Mouse (Mus musculus): ENCODE data around the gene Morc1.
A peak's percentile ranks its signal among the peaks of the same experiment; 100 is the strongest.

The Morc1 gene

DNA sequence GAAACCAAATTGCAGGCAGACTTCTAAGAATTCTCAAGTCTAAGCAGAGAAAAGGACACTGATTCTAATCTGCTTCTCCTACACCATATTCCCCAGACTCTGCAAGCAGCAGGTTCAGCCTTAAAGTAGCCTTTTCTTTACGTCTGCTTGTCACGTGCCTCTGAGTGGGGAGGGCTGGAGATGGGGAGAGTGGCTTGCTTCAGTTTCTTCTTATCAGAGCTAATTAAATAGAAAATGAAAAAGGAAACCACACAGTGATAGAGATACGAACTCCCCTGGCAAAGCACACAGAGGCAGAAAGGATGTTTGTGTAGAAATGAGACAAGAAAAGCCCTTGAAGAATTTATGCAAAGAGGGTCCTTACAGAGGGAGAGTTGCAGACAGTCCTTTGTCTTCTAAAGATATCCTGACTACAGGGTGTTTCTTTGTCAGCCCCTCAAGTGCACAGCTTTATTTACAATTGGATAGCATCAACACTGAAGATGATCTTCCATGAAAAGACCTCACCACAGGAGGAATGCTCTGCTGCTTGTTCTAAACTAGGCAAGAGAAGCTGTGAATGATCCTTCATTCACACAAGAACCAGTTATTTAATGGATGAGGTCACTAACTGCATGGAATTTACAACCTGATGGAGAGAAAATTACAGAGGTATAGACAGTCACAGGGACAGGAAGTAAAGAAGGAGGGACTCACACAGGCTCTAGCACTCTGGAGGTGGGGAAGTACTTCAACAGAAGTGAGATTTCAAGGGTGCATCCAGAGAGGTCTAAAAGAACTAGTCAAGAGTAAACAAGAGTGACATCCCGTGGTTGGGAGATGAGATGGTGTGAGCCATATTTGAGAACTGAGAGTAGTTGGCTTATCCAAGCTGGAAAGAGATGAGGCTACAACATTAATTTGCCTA is 44.1 kb downstream of the Morc1 start:
- DNase-seq (ENCODE audit: low read depth, low spot score): no peak

DNA sequence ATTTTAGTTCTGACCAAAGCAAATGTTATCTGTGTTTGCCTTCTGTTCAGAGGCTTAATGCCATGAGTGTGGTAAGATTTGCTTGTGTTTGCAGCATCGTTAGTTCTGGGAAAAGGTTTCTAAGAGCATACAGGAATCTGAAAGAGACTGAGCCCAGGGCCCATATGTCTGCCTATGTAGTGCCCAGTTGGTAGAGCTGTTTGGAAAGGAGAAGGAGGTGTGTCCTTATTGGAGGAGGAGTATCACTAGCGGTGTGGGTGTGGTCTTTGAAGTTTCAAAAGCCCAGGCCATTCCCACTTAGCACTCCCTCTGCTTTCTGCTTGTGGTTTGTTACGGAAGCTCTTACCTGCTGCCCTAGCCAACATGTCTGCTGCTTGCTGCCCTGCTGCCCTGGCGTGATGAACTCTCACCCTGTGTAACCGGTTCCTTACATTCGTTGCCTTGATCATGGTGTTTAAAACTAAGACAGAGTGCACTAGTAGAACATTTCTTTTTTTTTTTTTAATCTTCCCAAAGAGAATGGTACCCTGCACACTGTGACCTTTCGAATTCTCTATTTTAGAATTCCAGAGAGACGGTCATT is 48.3 kb downstream of the Morc1 start:
- DNase-seq (ENCODE audit: low read depth, low spot score): no peak

GRCm38 (mm10) chr16:48516776-48517499 is 85.9 kb downstream of the Morc1 start:
- no peak for DNase-seq (ENCODE audit: low read depth, low spot score)

- DNase-seq (ENCODE audit: low read depth, low spot score): no peak
Measured at GRCm38 (mm10) chr16:48519569-48519968, 88.5 kb downstream of the Morc1 start.

DNA sequence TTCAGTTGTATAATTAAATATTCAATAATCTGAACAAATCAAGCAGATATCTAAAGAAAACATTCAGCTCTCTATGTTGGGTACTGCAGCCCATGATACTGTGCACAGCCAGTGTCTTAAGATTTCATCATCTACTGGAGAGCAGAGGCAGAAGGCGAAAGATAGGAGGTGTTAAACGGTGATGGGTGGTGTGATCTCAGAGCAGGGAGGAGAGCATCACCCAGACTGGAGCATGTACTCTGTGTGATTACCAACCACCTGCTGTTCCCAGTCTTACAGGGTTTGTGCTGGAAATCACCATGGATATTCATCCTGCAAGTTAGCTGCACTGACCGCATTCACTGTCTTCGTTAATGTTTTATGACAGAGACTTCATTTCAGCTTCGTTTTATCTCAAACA is 106.1 kb downstream of the Morc1 start:
- DNase-seq (ENCODE audit: low read depth, low spot score): no peak

DNA sequence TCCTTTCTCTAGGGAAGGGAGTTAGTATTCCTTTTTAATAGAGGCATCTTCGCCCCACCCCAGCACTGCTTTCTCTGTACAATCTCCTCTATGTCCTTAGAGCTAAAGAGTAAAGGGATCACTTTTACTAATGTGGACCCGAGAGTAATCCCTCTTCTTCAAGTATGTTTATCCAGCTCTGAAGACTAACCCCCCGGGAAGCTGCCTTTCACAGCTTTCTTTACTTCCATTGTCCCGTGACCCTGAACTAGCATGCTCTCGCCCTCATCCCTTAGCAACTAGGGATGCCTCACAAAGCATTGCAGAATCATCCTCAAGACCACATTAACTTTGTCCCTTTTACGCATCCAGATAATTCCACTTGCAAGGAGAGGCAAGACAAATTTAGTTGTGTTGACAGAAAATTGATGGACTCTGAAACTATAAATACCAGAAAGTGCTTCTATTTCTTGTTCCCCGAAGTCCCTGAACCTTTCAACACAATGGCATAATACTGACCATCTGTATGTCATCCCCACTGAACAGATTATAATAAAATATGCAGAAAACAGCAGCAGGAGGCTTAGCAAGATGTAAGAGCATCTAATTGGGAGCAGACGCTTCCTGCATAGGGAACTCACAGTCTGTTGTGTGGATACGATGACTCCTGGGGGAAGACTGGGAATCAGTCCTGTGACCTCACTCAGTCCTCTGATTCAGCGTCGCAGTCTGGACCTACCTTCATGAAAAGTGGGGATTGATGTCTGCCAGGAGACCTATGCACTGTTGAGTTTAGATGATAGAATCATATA is 131.4 kb downstream of the Morc1 start:
- no peak for DNase-seq (ENCODE audit: low read depth, low spot score)

DNA sequence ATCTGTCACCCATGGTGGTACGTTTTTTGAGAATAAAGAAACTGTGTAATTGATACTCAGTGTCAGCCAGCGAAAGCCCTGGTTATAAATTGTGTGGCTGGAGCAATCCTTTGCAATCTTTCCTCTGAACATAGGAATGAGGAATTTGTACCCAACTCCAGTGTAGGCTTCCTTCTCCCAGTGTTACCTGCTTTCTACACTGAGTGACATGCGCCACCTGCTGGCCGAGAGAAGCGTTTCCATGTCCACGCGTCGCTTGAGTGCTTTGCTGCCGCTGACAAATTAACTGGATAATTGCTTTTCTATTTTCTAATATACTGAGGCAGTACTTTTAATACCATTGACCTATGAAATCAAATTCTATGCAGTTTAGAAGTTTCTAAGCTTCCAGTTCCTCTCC is 139.3 kb downstream of the Morc1 start:
- DNase-seq (ENCODE audit: low read depth, low spot score): peak; percentile 39

DNA sequence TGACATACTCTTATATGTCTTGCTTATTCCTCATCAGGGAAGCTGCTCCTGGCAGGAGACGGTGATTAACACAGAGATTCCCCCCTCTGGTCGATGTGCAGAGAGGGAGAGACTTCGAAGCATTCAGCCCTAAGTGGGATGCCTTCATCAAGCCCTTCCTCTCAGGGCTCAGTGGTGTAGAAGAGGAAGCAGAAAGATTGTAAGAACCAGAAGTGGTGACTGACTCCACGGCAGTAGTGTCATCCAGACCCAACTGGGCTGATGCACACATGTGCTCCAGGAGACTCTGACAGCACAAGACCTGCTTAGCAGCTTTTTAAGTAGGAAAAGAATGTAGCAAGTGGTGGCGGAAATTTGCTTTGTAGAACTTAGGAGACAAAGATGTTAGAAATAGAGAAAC is 143.0 kb downstream of the Morc1 start:
- DNase-seq (ENCODE audit: low read depth, low spot score): no peak

DNA sequence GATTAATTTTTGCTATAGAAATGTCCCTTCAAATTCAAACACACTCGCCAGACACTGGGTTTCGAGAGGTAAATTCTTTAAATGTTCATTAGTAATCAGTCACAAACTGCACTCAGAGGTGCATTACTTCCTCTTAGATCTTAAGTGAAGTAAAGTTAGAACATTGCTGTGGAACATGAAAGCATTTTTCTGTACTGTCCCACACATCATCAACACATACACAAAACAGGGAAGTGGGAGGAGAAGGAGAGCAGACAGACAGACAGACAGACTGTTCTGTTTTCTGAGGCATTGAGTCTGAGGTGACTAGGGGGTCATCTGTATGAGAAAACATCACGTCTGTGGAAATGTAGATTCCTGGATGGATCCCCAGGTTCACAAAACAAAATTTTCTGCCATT is 143.5 kb downstream of the Morc1 start:
- DNase-seq (ENCODE audit: low read depth, low spot score): no peak

DNA sequence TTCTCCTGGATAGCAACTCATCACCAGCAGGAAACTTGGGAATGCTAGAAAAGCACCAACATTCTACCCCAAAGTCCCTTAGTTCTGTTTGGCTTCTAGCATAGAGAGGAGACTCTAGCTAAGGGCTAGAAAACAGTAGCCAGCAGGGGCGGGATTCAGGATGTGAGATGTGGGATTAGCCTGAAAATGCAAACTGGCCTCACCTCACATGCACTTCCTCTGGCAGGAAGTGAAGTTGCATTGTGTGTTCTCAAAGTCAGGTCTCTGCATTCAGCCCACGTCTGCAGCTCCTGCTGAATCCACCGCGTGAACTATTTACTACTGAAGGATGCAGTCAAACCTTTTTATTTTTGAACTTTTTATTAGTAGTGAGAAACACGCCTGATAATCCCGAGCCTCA is 154.3 kb downstream of the Morc1 start:
- DNase-seq (ENCODE audit: low read depth, low spot score): no peak

GRCm38 (mm10) chr16:48594457-48594856 is 163.4 kb downstream of the Morc1 start:
- no peak for DNase-seq (ENCODE audit: low read depth, low spot score)

GRCm38 (mm10) chr16:48595216-48595615 is 164.2 kb downstream of the Morc1 start:
- DNase-seq (ENCODE audit: low read depth, low spot score): no peak

DNA sequence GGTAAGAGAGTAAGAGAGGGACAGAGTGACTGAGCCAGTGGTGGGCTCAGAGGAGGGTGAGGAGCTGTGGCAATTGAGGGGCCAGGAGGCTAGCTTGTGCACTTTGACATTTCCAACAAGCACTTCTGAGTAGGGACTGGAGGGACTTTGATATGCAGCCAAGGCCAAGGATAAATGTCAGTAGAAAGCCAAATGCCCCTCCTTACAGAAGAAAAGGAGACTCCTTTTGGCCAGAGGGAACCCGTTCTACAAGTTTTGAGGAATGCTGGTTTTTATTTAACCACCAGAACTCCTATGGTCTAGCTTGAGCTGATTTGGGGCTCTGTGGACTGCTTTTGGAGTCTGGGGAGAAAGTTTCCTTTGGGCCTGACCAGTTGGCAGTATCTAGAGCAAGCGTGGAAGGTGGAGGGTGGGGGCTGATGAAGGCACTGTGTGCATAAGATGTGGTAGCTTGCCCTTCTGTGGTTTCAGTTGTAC is 172.7 kb downstream of the Morc1 start:
- no peak for DNase-seq (ENCODE audit: low read depth, low spot score)

- peak; percentile 3 for DNase-seq (ENCODE audit: low read depth, low spot score)
Measured at GRCm38 (mm10) chr16:48606476-48607038, 175.5 kb downstream of the Morc1 start.

DNA sequence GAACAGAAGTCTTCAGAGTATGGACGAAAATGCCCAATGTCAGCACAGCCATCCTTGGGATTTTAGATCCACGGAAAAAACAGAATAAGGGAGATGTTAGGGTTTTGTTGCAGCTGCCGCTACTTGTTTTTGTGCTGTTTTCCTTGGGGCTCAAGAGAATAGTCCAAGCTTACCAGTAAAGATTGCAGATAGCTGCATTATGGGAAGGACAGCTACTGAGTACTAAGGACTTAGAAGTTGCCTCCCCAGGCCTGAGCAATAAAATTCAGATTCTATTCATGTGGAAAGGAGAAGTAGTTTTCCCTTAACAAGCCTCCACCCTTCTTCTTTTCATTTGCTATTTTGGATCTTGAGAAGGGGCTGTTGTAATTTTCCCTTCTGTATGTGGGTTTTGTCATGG is 177.2 kb downstream of the Morc1 start:
- no peak for DNase-seq (ENCODE audit: low read depth, low spot score)

GRCm38 (mm10) chr16:48610866-48611265 is 179.8 kb downstream of the Morc1 start:
- no peak for DNase-seq (ENCODE audit: low read depth, low spot score)

GRCm38 (mm10) chr16:48611436-48611835 is 180.4 kb downstream of the Morc1 start:
- no peak for DNase-seq (ENCODE audit: low read depth, low spot score)

GRCm38 (mm10) chr16:48613783-48614182 is 182.7 kb downstream of the Morc1 start:
- DNase-seq (ENCODE audit: low read depth, low spot score): no peak

DNA sequence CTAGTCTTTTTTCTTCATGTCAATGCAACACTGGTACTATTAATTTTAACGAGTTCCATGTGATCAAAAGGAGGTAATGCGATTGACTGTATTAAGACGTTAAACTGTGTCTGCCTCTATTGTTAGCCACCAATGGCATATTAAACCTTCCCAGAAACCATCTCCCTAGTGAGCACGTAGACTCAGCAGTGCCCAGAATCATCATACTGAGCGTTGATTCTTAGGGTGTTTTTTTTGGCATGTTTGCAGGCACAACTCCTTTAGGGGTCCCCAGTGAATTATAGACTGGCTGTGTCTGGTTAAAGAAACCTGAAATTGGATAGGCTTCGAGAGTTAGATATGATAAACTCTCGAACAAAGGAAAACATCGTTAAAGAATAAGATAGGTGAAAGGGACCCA is 189.5 kb downstream of the Morc1 start:
- DNase-seq (ENCODE audit: low read depth, low spot score): no peak

GRCm38 (mm10) chr16:48621019-48621418 is 190.0 kb downstream of the Morc1 start:
- DNase-seq (ENCODE audit: low read depth, low spot score): no peak

DNA sequence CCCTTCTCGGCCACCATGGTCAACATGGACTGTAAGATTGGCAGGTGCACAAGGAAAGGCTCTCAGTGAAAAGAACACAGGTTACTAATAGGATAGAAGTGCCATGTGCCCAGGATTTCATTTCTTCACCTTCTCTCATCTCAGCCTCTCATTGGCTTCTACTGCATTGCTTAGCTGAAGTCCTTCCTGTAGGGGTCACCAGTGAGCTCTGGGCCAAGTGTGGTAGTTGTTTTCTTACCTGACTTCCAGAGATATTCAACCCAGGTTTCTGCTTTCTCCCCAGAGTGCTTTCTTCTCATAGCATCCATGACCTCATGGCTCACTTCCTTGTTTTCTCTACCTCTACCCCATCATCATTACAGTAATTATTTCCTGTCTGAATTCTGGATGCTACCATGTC is 192.4 kb downstream of the Morc1 start:
- peak; percentile 42 for DNase-seq (ENCODE audit: low read depth, low spot score)
